Mouse (Mus musculus): ENCODE results near the gene Chadl.

DNA sequence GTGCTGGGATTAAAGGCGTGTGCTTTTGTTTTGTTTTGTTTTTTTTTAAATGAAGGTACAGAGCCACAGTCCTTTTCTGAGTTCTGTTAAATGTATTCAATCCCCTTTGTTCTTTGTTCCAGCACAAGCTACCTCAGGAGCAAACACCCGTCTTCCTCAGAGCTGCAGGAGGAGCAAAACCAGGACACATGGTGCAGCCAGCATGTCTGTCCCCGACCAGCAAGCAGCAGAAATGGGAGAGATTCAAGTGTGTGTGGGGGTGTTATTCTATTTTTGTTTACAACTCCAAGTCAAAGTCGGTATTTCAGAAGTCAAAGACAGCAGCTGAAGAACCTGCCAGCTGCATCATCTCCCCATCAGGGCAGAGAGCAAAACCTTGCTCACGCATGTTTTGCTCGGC lies 16.7 kb upstream of the Chadl start:
- no peak for TF ChIP-seq POLR2A (IDR thresholded peaks at IDR 0.05; ENCODE audit: low read depth, low read length)
- no peak for TF ChIP-seq CTCF (IDR thresholded peaks at IDR 0.05; ENCODE audit: extremely low read depth, insufficient read depth, insufficient read length, insufficient replicate concordance)

Measured in spleen, adult 2 months (tissue).